Mouse (Mus musculus) C2C12 (cell line): ENCODE results near the gene Fbrs. TPM values are rescaled to one million over a fixed set of nuclear protein-coding genes. Genes with fewer than 3 reads are reported as not detected.

Source experiments
- H3K27me3 ChIP-seq: one replicate; pipeline ENCODE4 v1.6.1; 2011; ENCODE audit not compliant: control insufficient read depth, insufficient read depth, insufficient read length
- H3K36me3 ChIP-seq: one replicate; pipeline ENCODE4 v1.6.1; 2011; ENCODE audit not compliant: control insufficient read depth, insufficient read depth
- H3K4me3 ChIP-seq: one replicate; pipeline ENCODE4 v1.5.1; 2011; ENCODE audit warnings: mild to moderate bottlenecking, control low read depth; ENCODE audit not compliant: poor library complexity, insufficient read depth, severe bottlenecking
- H3K79me2 ChIP-seq: one replicate; pipeline ENCODE4 v1.6.1; 2011; ENCODE audit not compliant: control insufficient read depth, insufficient read depth
- H3K79me3 ChIP-seq: one replicate; pipeline ENCODE4 v1.6.1; 2011; ENCODE audit warnings: low read depth, control low read depth
- H3ac ChIP-seq: one replicate; pipeline ENCODE3; 2011; ENCODE audit warnings: low read depth; ENCODE audit not compliant: control insufficient read depth, insufficient read length
- CEBPB ChIP-seq: IDR thresholded peaks from one replicate; pipeline ENCODE4 v1.6.1; 2011; ENCODE audit warnings: low read depth, mild to moderate bottlenecking, control low read depth, moderate library complexity
- CTCF ChIP-seq: IDR thresholded peaks from one replicate; pipeline ENCODE4 v1.5.1; 2011; ENCODE audit not compliant: control insufficient read depth, insufficient read depth, insufficient read length
- FOSL1 ChIP-seq: IDR thresholded peaks from one replicate; pipeline ENCODE4 v1.8.0; 2011; ENCODE audit warnings: mild to moderate bottlenecking, low read length; ENCODE audit not compliant: poor library complexity, insufficient read depth, severe bottlenecking
- MAX ChIP-seq: IDR thresholded peaks from one replicate; pipeline ENCODE4 v1.6.1; 2011; ENCODE audit warnings: mild to moderate bottlenecking, control low read depth
- MYOD1 ChIP-seq: IDR thresholded peaks from one replicate; pipeline ENCODE4 v1.6.1; 2011; ENCODE audit warnings: low read depth; ENCODE audit not compliant: control insufficient read depth, insufficient read length
- MYOG ChIP-seq: IDR thresholded peaks from one replicate; pipeline ENCODE4 v1.6.1; 2011; ENCODE audit not compliant: control insufficient read depth, insufficient read length; ENCODE audit errors: extremely low read depth
- USF1 ChIP-seq: IDR thresholded peaks from one replicate; pipeline ENCODE4 v1.6.1; 2011; ENCODE audit warnings: low read depth, mild to moderate bottlenecking, control low read depth, moderate library complexity
- microRNA-seq: library from miRNA; unstranded; fragments of <30 nt; microRNA quantifications from one replicate; pipeline ENCODE4, GENCODE M21; 2019; ENCODE audit warnings: borderline microRNAs expressed
- polyA plus RNA-seq: library from polyadenylated mRNA; unstranded; fragments of >200 nt; fragmentation: generic; extraction: Trizol; gene quantifications from one replicate; pipeline ENCODE4 v1.2.1, GENCODE M21; 2012; ENCODE audit warnings: missing spikeins

The Fbrs gene
- polyA plus RNA-seq, 1 experiment, result 20.9 TPM

- no peak for TF ChIP-seq FOSL1
- TF ChIP-seq CTCF, result no peak
- TF ChIP-seq MAX, result no peak
- TF ChIP-seq CEBPB, result no peak
- TF ChIP-seq USF1, result no peak
- no peak for TF ChIP-seq MYOG
- TF ChIP-seq MYOD1, result no peak
- no peak within 1 kb of the TSS for H3ac ChIP-seq
- no peaks in the 10 kb centered on the region for H3K27me3 ChIP-seq
- H3K79me2 ChIP-seq, result peaks cover 67% of the 10 kb centered on the region
- peaks cover 93% of the 10 kb centered on the region for H3K36me3 ChIP-seq
- peaks cover 32% of the 10 kb centered on the region for H3K79me3 ChIP-seq
- no peak within 1 kb of the TSS for H3K4me3 ChIP-seq
Observed at GRCm38 (mm10) chr7:127519284-127519683, 40.3 kb downstream of the Fbrs start, which contains the start of gene Gm42715. TSS of gene Gm42715 (plus strand) at chr7:127519584.

Small RNA genes within 50 kb of the gene (microRNA-seq; reads per million reads assigned to microRNA genes)
- gene Gm47278 (not detected), gene Mir7060 (0.12 reads per million)

Other genes starting within 250 kb of the Fbrs start
- gene Zfp553, start 246.1 kb upstream of the Fbrs start, polyA plus RNA-seq, result 16.1 TPM
- 1.7 TPM for gene Sept1, start 246.1 kb upstream of the Fbrs start, polyA plus RNA-seq
- 38.0 TPM for gene Zfp771, start 234.9 kb upstream of the Fbrs start, polyA plus RNA-seq
- gene Dctpp1, start 218.5 kb upstream of the Fbrs start, polyA plus RNA-seq, result 226 TPM
- gene Sephs2, start 205.1 kb upstream of the Fbrs start, polyA plus RNA-seq, result 41.4 TPM
- gene Itgal, start 182.9 kb upstream of the Fbrs start, polyA plus RNA-seq, result 0.07 TPM
- 17.5 TPM for gene Zfp768, start 133.6 kb upstream of the Fbrs start, polyA plus RNA-seq
- gene Zfp747, start 103.1 kb upstream of the Fbrs start, polyA plus RNA-seq, result 5.1 TPM
- gene 9130019O22Rik, start 92.0 kb upstream of the Fbrs start, polyA plus RNA-seq, result 0.32 TPM
- gene E430018J23Rik, start 85.6 kb upstream of the Fbrs start, polyA plus RNA-seq, result 2.9 TPM
- gene Zfp764, start 72.4 kb upstream of the Fbrs start, polyA plus RNA-seq, result 1.9 TPM
- 8.2 TPM for gene Zfp688, start 57.1 kb upstream of the Fbrs start, polyA plus RNA-seq
- 3.7 TPM for gene Zfp689, start 30.0 kb upstream of the Fbrs start, polyA plus RNA-seq
- gene Prr14, start 19.6 kb upstream of the Fbrs start, polyA plus RNA-seq, result 28.6 TPM
- gene Srcap, start 32.8 kb downstream of the Fbrs start, polyA plus RNA-seq, result 24.1 TPM
- 14.9 TPM for gene Gm42715, start 40.4 kb downstream of the Fbrs start, polyA plus RNA-seq
- not detected for gene Tmem265, start 82.2 kb downstream of the Fbrs start, polyA plus RNA-seq
- gene Phkg2, start 94.1 kb downstream of the Fbrs start, polyA plus RNA-seq, result 21.1 TPM
- gene Ccdc189, start 109.4 kb downstream of the Fbrs start, polyA plus RNA-seq, result 4.2 TPM
- gene Rnf40, start 109.6 kb downstream of the Fbrs start, polyA plus RNA-seq, result 29.7 TPM
- gene Zfp629, start 136.6 kb downstream of the Fbrs start, polyA plus RNA-seq, result 5.2 TPM
- 132 TPM for gene Bcl7c, start 229.7 kb downstream of the Fbrs start, polyA plus RNA-seq
- gene Ctf1, start 233.5 kb downstream of the Fbrs start, polyA plus RNA-seq, result 9.2 TPM